Mouse (Mus musculus): Measurements from ENCODE around the gene Zgrf1. TPM values are rescaled to one million over a fixed set of nuclear protein-coding genes. Genes with fewer than 3 reads are reported as not detected.

Zgrf1 gene
- 0.26 and 0.45 TPM in 2 replicates for polyA plus RNA-seq (2021; fragmentation: Nextera tagmentation)
- long read RNA-seq, experiment 1, partial matches to known transcripts: 0 of 2 reads
- long read RNA-seq, experiment 1, other reads (novel, unspliced or antisense): 2 of 2 reads
- long read RNA-seq, experiment 2, partial matches to known transcripts: 3 of 5 reads
- long read RNA-seq, experiment 2, other reads (novel, unspliced or antisense): 2 of 5 reads

GRCm38 (mm10) chr3:127552973-127553719, at the start of gene Zgrf1, which contains the start of gene Larp7:
Gene Zgrf1, plus strand, starts transcription at chr3:127553489.
Gene Larp7, minus strand, starts transcription at chr3:127553349.

GRCm38 (mm10) chr3:127633080-127634032, 80.1 kb downstream of the Zgrf1 start, which contains the start of gene Neurog2:
Gene Neurog2, plus strand, starts transcription at chr3:127633135.

Small RNA genes lying within 50 kb of the gene (microRNA-seq; reads per million reads assigned to microRNA genes)
- gene Mir302a (not detected), gene Mir302b (not detected), gene Mir302c (not detected), gene Mir302d (not detected), gene Mir367 (not detected)

Other genes starting within 250 kb of the Zgrf1 start
- gene Ank2, start 54.1 kb upstream of the Zgrf1 start, polyA plus RNA-seq (2021; fragmentation: Nextera tagmentation): 114 and 141 TPM in 2 replicates
- 13.9 and 16.0 TPM in 2 replicates for gene Larp7, start 140 bp upstream of the Zgrf1 start, polyA plus RNA-seq (2021; fragmentation: Nextera tagmentation)
- gene Neurog2, start 79.6 kb downstream of the Zgrf1 start, polyA plus RNA-seq (2021; fragmentation: Nextera tagmentation): 0.08 and 0.10 TPM in 2 replicates
- gene Alpk1, start 227.0 kb downstream of the Zgrf1 start, polyA plus RNA-seq (2021; fragmentation: Nextera tagmentation): 0.31 and 0.55 TPM in 2 replicates
- gene Tifa, start 236.3 kb downstream of the Zgrf1 start, polyA plus RNA-seq (2021; fragmentation: Nextera tagmentation): 8.0 and 8.4 TPM in 2 replicates

Measured in layer of hippocampus, adult 6 months (tissue).